28 mouse cellular contexts compared by ENCODE assay signal in genomic region chr6:131247206-131247605, GRCm38 (mm10). TPM values are rescaled to one million over a fixed set of nuclear protein-coding genes. Genes with fewer than 3 reads are reported as not detected.
DNase-seq lines count a peak whose midpoint lies in the region; ATAC-seq and TF ChIP-seq lines count a peak whose summit lies in the region.
"Had no signal": no experiment of that assay in that cellular context is flagged by ENCODE, and none has a peak within 500 bp of the region (broad histone marks: within the 10 kb centered on the region; RNA-seq: fewer than 3 reads in every experiment).

Gene Klra2, minus strand, starts transcription at chr6:131247362.

- no peak for ATAC-seq in lung, postnatal 0 days
- peak; percentile 34; the same call in 1 of the 2 replicates for ATAC-seq in G1E (ENCODE audit: extremely low read depth, insufficient number of reproducible peaks, low FRiP score, poor library complexity, severe bottlenecking)
- peak; percentile 71 to 93; a peak in 2 of 4 replicates for ATAC-seq in hematopoietic stem cell, adult 5-6 weeks (replicated peaks in 1 of 2; ENCODE audit: insufficient read depth in 1 of 2, low FRiP score in 2 of 2, low TSS enrichment in 1 of 2, low read depth in 1 of 2, poor library complexity in 2 of 2, severe bottlenecking in 2 of 2)
- ATAC-seq: CD4-positive, CD25-positive, alpha-beta regulatory T cell, adult 4 months; forebrain, embryonic 15.5 days; intestine, embryonic 15.5 days had no signal

- H3K9ac ChIP-seq in lung, postnatal 0 days (replicated peaks; ENCODE audit: low read depth) = no peak within 1 kb of the TSS
- H3K9ac ChIP-seq: embryonic facial prominence, embryonic 13.5 days; forebrain, embryonic 15.5 days; hindbrain, embryonic 15.5 days; intestine, embryonic 15.5 days; liver, embryonic 13.5 days; midbrain, embryonic 12.5 days had no signal

- no peaks in the 10 kb centered on the region for H3K36me3 ChIP-seq in lung, postnatal 0 days (ENCODE audit: insufficient read depth, low read length)
- no peaks in the 10 kb centered on the region for H3K36me3 ChIP-seq in G1E (replicated peaks)
- H3K36me3 ChIP-seq in thymus, adult 2 months (ENCODE audit: control insufficient read depth, insufficient read depth, low read length) = no peaks in the 10 kb centered on the region
- H3K36me3 ChIP-seq: embryonic facial prominence, embryonic 13.5 days; forebrain, embryonic 15.5 days; hindbrain, embryonic 15.5 days; intestine, embryonic 15.5 days; liver, embryonic 13.5 days; midbrain, embryonic 12.5 days had no signal

- H3K4me3 ChIP-seq in lung, postnatal 0 days (ENCODE audit: low read depth, low read length) = no peak within 1 kb of the TSS
- no peak within 1 kb of the TSS for H3K4me3 ChIP-seq in G1E (ENCODE audit: low read depth, low read length)
- H3K4me3 ChIP-seq in thymus, adult 2 months (ENCODE audit: control insufficient read depth, insufficient read depth, low read length) = no peak within 1 kb of the TSS
- H3K4me3 ChIP-seq: embryonic facial prominence, embryonic 13.5 days; forebrain, embryonic 15.5 days; hindbrain, embryonic 15.5 days; intestine, embryonic 15.5 days; left cerebral cortex, adult 2 months; liver, embryonic 13.5 days; midbrain, embryonic 12.5 days had no signal

- no peak within 1 kb of the TSS for H3K4me2 ChIP-seq in lung, postnatal 0 days (replicated peaks; ENCODE audit: low read depth, low read length)
- H3K4me2 ChIP-seq: embryonic facial prominence, embryonic 13.5 days; forebrain, embryonic 15.5 days; hindbrain, embryonic 15.5 days; intestine, embryonic 15.5 days; liver, embryonic 13.5 days; midbrain, embryonic 12.5 days had no signal

- H3K27ac ChIP-seq in lung, postnatal 0 days (ENCODE audit: low read length) = no peak within 1 kb of the TSS
- H3K27ac ChIP-seq in thymus, adult 2 months (ENCODE audit: control insufficient read depth, insufficient read depth, low read length) = no peak within 1 kb of the TSS
- H3K27ac ChIP-seq: embryonic facial prominence, embryonic 13.5 days; forebrain, embryonic 15.5 days; hindbrain, embryonic 15.5 days; intestine, embryonic 15.5 days; left cerebral cortex, adult 2 months; liver, embryonic 13.5 days; midbrain, embryonic 12.5 days had no signal

- no peak for TF ChIP-seq CTCF in lung, postnatal 0 days (IDR thresholded peaks at IDR 0.05)
- no peak for TF ChIP-seq CTCF in G1E (IDR thresholded peaks at IDR 0.05; ENCODE audit: low read depth, low read length)
- TF ChIP-seq CTCF in thymus, adult 2 months (IDR thresholded peaks at IDR 0.05; ENCODE audit: borderline replicate concordance, control insufficient read depth, extremely low read depth, insufficient read depth, low read length, poor library complexity) = no peak

- H3K9me3 ChIP-seq in lung, postnatal 0 days (ENCODE audit: low read length) = no peaks in the 10 kb centered on the region
- H3K9me3 ChIP-seq in G1E (replicated peaks) = no peaks in the 10 kb centered on the region
- H3K9me3 ChIP-seq: embryonic facial prominence, embryonic 13.5 days; forebrain, embryonic 15.5 days; hindbrain, embryonic 15.5 days; intestine, embryonic 15.5 days; liver, embryonic 13.5 days; midbrain, embryonic 12.5 days had no signal

- WGBS in lung, postnatal 0 days = 81% methylated on average over 2 of the region's 2 CpGs
- 37% methylated on average over 2 of the region's 2 CpGs for WGBS in thymus, adult 2 months

- H3K4me1 ChIP-seq in lung, postnatal 0 days (ENCODE audit: insufficient read depth, low read depth, low read length) = no peaks in the 10 kb centered on the region
- H3K4me1 ChIP-seq in G1E (ENCODE audit: insufficient read depth, low read depth, low read length) = no peaks in the 10 kb centered on the region
- H3K4me1 ChIP-seq in thymus, adult 2 months (replicated peaks; ENCODE audit: control insufficient read depth, insufficient read depth, low read length) = no peaks in the 10 kb centered on the region
- H3K4me1 ChIP-seq: embryonic facial prominence, embryonic 13.5 days; forebrain, embryonic 15.5 days; hindbrain, embryonic 15.5 days; intestine, embryonic 15.5 days; liver, embryonic 13.5 days; midbrain, embryonic 12.5 days had no signal

- H3K27me3 ChIP-seq in lung, postnatal 0 days (replicated peaks; ENCODE audit: insufficient read depth, low read length) = no peaks in the 10 kb centered on the region
- no peaks in the 10 kb centered on the region for H3K27me3 ChIP-seq in G1E (ENCODE audit: insufficient read depth, low read length)
- H3K27me3 ChIP-seq in thymus, adult 2 months (ENCODE audit: control insufficient read depth, insufficient read depth, low read length) = no peaks in the 10 kb centered on the region
- H3K27me3 ChIP-seq: embryonic facial prominence, embryonic 13.5 days; forebrain, embryonic 15.5 days; hindbrain, embryonic 15.5 days; intestine, embryonic 15.5 days; liver, embryonic 13.5 days; midbrain, embryonic 12.5 days had no signal

- DNase-seq in lung, postnatal 0 days (ENCODE audit: low spot score) = peak; percentile 33
- no peak for DNase-seq in lung, postnatal 10 days
- DNase-seq in G1E (ENCODE audit: low spot score) = no peak
- DNase-seq in thymus, adult 2 months = no peak
- DNase-seq in cerebellum, postnatal 14 days = no peak
- DNase-seq in heart, adult 8-10 months (ENCODE audit: low spot score) = no peak
- DNase-seq: adrenal gland, postnatal 25 days; cerebellum, adult 9-11 months; heart, postnatal 36 days; kidney, postnatal 36 days; layer of hippocampus, adult 9-11 months; left cerebral cortex, postnatal 4 days; liver, embryonic 13.5 days; lung, postnatal 4 days; right cerebral cortex, postnatal 14 days; spleen, adult 18-20 months; thymus, postnatal 4 days had no signal

- TF ChIP-seq EP300 in lung, postnatal 0 days (IDR thresholded peaks at IDR 0.05) = no peak

- no peak for TF ChIP-seq POLR2A in thymus, adult 2 months (IDR thresholded peaks at IDR 0.05; ENCODE audit: control insufficient read depth, extremely low read depth, insufficient read depth, low read length, poor library complexity)

RNA-seq across cellular contexts. Expression of gene Klra2, which starts in this region (rescaled TPM):
- 4.2 TPM in 2 replicates for polyA plus RNA-seq in lung, postnatal 0 days (2015; fragmentation: Nextera tagmentation; extraction: Ambion mirVana)
- total RNA-seq in G1E (2014; fragmentation: Nextera tagmentation) = 1.4 and 1.6 TPM in 2 replicates
- total RNA-seq in G1E (2017) = 0.16 and 0.23 TPM in 2 replicates
- not detected in 2 replicates for polyA plus RNA-seq in G1E (2012)
- total RNA-seq in hematopoietic stem cell, adult 5-6 weeks (2017) = 3.6 and 9.0 TPM in 2 replicates
- polyA plus RNA-seq in thymus, adult 2 months (2012; rRNA removed) = 0.06 and 0.13 TPM in 2 replicates
- total RNA-seq in heart, adult 8-10 months (2022) = 1 to 10 TPM in 1 of 4 experiments, under 1 TPM in 3; 0.34 to 1.0 (median 0.56) TPM
- total RNA-seq: ES-E14 had no signal
- polyA plus RNA-seq: embryonic facial prominence, embryonic 13.5 days; forebrain, embryonic 15.5 days; kidney, embryonic 14.5 days; midbrain, embryonic 12.5 days; stomach, embryonic 14.5 days had no signal
